Mouse (Mus musculus): ENCODE measurements around the gene Ttc33.

Gene Ttc33

DNA sequence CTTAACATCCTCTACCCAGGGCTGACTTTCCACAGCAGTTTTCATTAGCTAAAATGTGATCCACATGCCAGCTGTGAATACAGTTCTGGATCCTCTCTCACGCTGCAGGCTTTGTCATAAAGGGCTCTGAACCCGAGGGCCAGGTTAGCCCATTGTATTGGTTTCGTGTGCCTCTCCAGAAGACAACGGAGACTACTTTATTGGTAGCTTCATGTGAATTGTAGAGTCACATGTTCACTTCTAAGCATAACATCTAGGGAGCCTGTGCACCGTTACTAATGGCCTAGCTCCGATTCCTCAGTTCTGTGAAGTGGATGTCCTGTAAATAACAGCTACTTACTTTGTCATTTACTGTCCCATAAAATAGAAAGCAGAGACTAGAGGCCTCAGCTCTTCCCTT, 55.0 kb downstream of the Ttc33 start:
- in situ Hi-C loops (cut with MboI, MseI), result loop anchor here (5.0 kb wide), 5 partner anchors 207 to 677 kb away; no protein-coding TSS in a partner anchor

DNA sequence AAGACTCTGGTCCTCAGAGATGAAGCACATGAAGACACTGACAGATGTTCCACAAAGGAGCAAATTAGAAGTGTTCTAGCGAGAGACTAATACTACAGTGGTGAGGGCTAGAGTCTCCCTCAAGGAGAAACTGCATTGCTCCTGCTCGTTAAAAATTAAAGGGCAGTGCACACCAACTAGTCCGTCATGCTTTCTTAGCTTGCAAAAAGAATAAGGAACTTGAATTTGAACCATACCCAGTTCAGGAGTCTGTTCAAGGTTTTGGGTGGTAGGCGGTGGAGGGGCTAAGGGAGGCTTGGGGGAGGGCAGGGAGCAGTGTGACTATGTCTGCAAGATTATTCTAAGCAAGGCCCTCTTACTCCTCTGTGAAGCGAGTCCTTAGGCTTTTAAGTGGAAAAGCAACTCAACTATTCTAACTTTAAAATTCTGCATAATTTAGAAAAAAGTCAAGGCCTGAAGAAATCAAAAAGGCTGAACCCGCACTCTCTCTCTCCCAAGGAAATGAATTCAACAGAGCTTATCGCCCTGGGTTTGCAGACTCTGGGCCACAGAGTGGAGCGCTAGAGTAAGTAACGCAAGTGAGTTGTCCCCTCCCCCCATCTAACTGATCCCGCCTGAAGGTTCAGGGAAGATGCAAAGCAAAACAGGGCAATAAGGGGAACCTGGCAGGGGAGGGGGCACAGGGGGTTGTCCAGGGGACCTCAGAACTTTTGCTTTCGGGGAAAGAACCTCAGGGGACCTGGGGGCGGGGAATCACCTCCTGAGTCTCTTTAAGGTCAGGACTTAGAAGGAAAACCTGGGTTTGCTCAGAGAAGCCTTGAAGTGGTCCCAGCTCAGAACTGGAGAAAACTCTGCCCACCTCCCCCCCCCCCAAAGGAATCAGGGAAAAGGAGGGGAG, 56.2 kb downstream of the Ttc33 start:
- in situ Hi-C loops (cut with MboI, MseI), result loop anchor here (5.0 kb wide), 5 partner anchors 206 to 676 kb away; no protein-coding TSS in a partner anchor

DNA sequence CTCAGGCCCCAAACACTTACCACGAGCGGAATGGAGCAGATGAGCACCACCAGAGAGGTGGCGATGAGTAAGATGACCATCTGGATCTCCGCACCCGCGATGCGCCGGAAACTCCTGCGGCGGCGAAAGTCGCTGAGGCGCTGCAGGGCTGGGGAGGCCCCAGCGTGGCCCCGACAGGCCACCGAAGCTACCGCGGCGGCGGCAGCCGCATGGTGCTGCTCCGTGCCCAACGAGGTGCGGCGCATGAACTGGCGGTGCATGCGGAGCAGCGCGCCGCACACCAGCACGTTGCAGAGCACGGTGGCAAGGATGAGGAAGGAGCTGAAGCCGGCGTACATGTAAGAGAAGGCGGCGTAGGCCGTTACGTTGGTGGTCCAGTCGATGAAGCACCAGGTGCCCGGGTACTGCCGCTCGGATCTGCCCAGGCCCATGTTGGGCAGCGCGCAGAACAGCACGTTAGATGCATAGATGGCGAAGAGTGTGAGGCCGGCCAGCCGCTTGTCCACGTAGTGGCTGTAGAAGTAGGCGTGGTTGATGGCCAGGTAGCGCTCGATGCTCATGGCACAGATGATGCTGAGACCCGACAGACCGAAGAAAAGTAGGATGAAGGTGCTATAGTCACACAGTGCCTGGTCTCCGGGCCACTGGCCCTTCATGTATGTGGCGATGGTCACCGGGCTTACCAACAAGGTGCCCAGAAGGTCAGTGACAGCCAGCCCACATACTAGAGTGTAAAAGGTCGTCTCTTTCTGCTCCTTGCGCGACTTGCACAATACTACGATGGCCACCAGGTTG, 57.1 kb downstream of the Ttc33 start:
- in situ Hi-C loops (cut with MboI, MseI), result loop anchor here (5.0 kb wide), 5 partner anchors 205 to 675 kb away; no protein-coding TSS in a partner anchor

DNA sequence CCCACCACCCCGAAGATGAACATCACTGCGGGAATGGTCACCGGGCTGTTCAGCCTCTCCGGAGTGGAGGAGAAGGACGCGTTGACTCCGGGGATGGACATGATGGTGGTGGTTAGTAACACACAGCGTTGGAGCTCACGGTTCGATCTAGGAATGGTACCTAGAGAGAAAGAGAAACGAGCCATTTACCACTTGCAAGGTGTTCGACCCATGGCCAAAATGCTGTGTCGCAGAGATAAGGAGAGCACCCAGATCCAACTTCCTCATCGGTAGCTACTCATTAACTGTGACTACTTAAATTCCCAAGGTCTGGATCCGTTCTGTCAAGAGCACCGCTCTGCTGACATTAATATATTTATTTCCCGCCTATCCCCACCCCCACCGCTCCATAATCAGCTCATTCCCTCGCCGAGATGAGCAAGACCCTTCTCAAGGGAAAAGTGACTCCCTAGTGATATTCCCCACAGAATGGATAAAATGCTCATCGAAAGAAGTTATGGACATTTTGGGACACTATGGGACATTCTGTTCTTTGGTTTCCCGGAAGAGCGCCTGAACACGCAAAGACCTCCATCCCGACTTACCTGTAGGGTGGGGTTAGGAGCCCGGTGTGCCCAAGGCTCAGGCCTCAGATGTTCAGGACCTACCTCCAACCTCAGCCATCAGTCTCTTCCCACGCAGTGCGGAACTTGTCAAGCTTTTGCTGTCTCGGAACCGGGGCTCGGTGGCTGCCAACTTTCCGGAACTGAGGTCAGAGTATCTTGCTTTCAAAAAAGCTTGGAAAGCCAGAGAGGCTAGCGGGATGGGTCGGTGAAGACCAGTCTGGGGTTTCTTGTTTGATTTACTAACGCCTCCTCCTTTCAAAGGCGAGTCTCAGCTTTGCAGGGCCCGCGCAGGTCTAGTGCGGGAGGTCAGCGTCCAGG, 58.0 kb downstream of the Ttc33 start:
- in situ Hi-C loops (cut with MboI, MseI), result loop anchor here (5.0 kb wide), 5 partner anchors 204 to 674 kb away; no protein-coding TSS in a partner anchor

DNA sequence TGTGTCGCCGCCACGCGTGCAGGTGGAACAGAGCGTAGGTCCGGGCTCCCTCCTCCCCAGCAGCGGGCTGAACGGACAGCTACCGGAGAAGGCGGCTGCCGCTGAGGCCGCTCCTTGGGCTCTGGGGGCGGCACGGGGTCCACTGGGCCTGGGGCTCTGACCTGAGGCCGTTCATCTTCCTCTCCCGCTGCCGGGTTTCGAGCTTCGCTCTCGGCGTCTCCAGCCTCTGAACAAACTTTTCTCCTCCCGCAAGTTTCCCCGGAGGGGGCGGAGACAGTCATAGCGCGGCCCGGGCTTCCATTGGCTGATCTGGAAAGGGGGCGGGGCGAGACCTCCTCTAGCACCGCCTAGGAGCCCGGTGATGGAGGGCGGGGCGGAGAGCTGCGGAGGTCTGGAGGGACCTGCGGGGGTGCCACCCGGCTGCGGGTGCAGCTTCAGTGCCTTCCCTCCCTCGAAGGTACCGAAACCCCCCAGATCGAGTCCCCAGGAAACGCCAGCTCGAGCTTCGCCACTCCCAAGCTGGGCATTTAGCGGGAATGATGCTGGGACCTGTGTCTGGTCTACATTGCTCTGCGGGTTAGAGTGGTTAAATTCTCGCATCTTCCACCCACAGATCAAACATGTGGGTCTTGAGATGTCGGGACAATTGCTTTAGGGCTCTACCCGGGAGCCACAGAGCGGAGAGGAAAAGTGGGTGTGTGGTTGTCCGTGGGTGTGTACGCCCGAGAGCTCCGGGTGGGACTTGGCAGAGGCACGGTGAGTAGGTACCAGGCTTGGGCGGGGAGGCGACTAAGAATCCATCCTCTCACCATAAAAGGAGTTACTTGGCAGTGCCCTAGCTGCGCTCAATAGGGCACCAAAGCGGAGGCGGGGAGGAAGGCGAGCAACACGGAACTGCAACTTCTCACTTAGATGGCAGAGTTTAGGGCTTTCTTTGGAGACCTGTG, 58.9 kb downstream of the Ttc33 start, which contains the start of gene Ptger4:
TSS of gene Ptger4 (minus strand) at position 229 of the 947 bp plus-strand sequence.
- in situ Hi-C loops (cut with MboI, MseI), result loop anchor here (5.0 kb wide), 5 partner anchors 203 to 673 kb away; no protein-coding TSS in a partner anchor

DNA sequence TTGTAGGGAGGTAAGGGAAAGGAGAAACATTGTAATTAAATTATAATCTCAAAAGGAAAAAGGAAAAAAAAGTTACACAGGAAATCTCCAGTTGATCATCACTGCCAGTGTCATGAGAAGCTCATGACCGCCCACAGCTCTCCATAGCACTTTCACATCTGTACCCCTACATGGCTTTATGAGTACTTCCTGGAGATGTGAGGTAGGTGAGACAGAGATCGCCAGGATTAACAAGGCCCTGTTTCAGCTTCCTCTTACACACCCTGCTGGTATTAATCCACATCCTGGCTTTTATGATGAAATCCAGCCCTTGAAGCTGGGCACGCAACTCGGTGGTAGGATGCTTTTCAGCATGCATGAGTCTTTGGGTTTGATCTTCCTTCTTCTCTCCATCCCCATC, 64.9 kb downstream of the Ttc33 start:
- in situ Hi-C loops (cut with MboI, MseI), result no loop called here

DNA sequence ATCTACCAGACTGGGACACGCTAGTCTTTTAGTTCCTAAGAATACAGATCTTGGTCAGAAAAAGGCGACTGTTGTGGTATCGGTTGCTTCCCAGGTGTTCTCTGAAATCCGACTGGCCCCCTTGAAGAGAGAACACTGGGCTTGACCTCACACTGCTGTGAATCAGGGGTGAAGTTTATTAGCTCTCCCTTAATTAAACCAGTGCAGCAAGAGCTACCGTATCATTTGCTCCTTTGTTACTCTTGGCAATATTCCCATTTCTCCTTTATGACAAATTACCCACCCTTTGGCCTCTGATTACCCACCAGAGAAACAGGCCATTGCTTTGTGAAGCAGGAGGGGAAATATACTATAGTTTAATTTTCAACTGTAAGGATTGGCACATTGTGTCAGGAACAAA, 74.9 kb downstream of the Ttc33 start:
- in situ Hi-C loops (cut with MboI, MseI), result no loop called here

DNA sequence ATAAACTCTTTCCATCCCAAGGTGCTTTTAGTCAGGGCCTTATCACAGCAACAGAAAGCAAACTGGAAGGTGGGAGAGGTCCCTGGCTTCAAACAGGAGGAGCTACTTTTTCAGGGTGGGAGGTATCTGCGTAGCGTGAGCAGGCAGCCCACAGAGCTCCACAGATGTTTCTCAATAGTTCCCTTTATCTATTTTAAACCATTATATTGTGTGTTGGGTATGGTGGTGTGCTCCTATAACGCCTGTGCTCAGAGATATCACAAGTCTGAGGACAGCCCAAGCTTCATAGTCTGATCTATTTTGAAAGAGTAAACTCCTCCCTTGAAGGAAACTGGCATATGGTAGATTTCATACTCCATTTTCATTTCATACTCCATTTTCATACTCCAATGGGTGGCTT, 75.7 kb downstream of the Ttc33 start:
- in situ Hi-C loops (cut with MboI, MseI), result no loop called here

DNA sequence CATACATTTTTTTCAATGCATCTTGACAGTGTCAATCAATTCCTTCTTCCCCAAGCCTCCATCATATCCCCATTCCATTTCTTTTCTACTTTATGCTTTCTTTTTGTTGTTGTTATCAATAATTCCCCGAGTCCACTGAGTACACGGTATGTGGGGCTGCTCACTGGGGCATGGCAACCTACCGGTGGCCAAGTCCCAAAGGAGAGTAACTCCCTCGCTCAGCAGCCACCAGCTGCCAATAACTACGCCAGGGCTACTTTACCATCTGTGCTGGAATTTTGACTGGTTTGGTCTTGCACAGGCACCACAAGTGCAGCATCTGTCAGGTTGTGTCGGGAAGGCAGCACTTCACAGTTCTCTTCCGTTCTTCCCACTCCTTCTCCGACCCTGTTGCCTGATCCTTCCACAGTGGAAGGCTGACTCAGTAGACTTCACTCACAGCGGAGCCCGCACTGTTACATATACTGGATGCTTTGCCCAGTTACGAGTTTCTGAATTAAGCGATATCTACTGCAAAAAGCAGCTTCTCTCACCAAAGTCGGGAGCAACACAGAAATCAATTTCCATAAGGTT, 76.9 kb downstream of the Ttc33 start:
- in situ Hi-C loops (cut with MboI, MseI), result no loop called here

DNA sequence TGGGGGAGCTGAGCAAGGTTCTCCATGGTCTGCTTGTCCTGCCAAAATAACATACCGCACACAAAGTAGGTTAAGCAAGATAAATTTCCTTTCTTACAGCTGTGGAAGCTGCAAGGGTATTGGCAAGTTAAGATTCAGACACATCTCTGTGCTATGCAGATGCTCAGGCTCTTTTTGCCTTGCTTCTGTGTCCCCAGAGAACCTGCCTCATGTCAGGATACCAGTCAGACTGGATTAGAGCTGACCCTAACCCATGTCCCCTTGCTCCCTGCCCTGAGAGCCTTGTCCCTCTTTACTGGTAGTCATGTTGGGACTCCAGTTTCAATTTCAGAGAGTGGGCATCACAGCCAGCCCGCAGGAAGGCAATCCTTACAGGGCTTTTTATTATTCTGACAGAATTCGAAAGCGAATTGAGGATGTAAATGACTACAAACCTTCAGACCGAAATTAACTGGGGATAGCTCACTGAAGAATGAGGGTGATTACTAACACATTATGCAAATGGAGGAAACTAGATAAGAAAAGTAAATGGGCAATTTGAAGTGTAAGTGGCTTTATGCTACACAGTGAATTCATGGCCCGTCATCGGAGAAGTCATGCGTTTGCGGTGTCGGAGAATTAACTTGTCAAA, 77.7 kb downstream of the Ttc33 start:
- in situ Hi-C loops (cut with MboI, MseI), result no loop called here

DNA sequence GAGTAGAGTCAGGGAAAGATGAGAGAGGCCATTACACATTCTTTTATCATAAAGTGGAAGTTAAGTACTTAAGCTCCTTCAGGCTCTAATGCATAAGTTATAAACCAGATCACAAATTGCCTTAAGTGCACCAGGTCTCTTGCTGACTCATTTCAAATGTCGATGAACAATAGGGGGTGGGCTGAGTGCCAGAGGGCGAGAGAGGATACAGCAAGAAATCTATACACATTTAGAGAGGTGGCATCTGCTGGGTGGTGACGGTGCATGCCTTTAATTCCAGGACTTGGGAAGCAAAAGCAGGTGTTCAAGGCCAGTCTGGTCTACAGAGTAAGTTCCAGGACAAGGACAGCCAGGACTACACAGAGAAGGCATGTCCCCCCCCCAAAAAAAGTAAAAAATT, 80.8 kb downstream of the Ttc33 start:
- in situ Hi-C loops (cut with MboI, MseI), result no loop called here
